Mouse (Mus musculus) small intestine, adult 2 months (tissue): ENCODE data around the gene Ppp1r26.

Source experiments
- CTCF ChIP-seq: fragments of 200-500 bp; IDR thresholded peaks from 2 replicates; pipeline ENCODE4 v1.5.1; 2012; ENCODE audit warnings: low read depth, mild to moderate bottlenecking, control low read depth, inconsistent platforms, low read length, moderate library complexity, mixed read lengths; ENCODE audit not compliant: insufficient replicate concordance, insufficient read length; ENCODE audit errors: extremely low read depth
- POLR2A ChIP-seq: fragments of 200-500 bp; IDR thresholded peaks from 2 replicates; pipeline ENCODE4 v1.6.1; 2012; ENCODE audit warnings: low read depth, mild to moderate bottlenecking, control low read depth, inconsistent platforms, low read length, moderate library complexity

GRCm38 (mm10) chr2:28445082-28445481, 1.5 kb upstream of the Ppp1r26 start:
- TF ChIP-seq POLR2A (no peak), CTCF (no peak)
